Mouse (Mus musculus) cerebellum, adult 2 months (tissue): ENCODE measurements at regions not wholly inside any gene's neighbourhood (a gene's known extent, or its start where the extent isn't known, plus 50 kb on each side); places are given as distances from the start of the nearest gene placed in this dataset.

Source experiments
- DNase-seq, 2 experiments: peaks; one replicate each; pipeline ENCODE4 v3.0.0; 2021
- H3K27ac ChIP-seq: fragments of 200-500 bp; 2 replicates; pipeline ENCODE4 v1.5.1; 2012; ENCODE audit warnings: low read length, control low read depth, inconsistent platforms; ENCODE audit not compliant: insufficient read depth
- H3K27me3 ChIP-seq: fragments of 200-500 bp; 2 replicates; pipeline ENCODE4 v1.6.1; 2012; ENCODE audit warnings: inconsistent platforms, mild to moderate bottlenecking, low read length, moderate library complexity; ENCODE audit not compliant: control insufficient read depth, insufficient read depth
- H3K4me1 ChIP-seq: fragments of 200-500 bp; 2 replicates; pipeline ENCODE4 v1.6.1; 2011; ENCODE audit warnings: low read length; ENCODE audit not compliant: control insufficient read depth, insufficient read depth
- H3K4me3 ChIP-seq: fragments of 200-500 bp; replicated peaks from 2 replicates; pipeline ENCODE3; 2011; ENCODE audit warnings: mild to moderate bottlenecking, low read depth, low read length, control low read depth; ENCODE audit not compliant: insufficient read depth
- CTCF ChIP-seq: fragments of 200-500 bp; IDR thresholded peaks from 2 replicates; pipeline ENCODE4 v1.5.1; 2011; ENCODE audit warnings: low read depth, mild to moderate bottlenecking, control low read depth, low read length, moderate library complexity, borderline replicate concordance; ENCODE audit not compliant: insufficient read depth
- POLR2A ChIP-seq: fragments of 200-500 bp; IDR thresholded peaks from 2 replicates; pipeline ENCODE4 v1.6.1; 2011; ENCODE audit warnings: low read length, control low read depth, borderline replicate concordance; ENCODE audit not compliant: insufficient read depth
- WGBS: fragments of 180-500 bp; shearing (Covaris S2); methylation state at CpG from one replicate; pipeline ENCODE4 v1.1.7; 2018; 5-methylcytosine and 5-hydroxymethylcytosine counted together

DNA sequence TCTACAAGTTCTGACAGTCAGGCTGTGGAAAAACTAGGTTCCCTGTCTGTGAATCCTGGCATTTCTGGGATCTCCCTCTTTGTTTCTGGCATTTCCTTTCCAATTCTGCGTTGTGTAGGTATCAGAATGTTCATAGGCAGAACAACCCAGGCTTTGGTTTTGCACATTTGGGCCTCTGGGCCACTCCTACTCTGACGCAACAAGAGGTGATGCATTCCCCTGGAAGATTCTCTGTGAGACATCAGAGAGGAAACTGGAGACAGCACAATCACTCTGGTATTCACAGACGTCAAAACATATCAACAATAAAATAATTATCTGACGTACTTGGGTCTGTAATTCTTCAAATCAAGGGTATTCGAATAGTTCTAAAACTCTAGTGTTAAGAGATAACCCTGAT is 2202.4 kb upstream of the Gm7489 start:
- Histone ChIP-seq H3K27me3 (no peaks in the 10 kb centered on the region), H3K4me1 (no peaks in the 10 kb centered on the region), H3K27ac (no peak overlapping the region), H3K4me3 (no peak overlapping the region)
- no peak for DNase-seq
- no peak for TF ChIP-seq POLR2A
- no peak for TF ChIP-seq CTCF
- 80% methylated on average over 5 of the region's 5 CpGs for WGBS

GRCm38 (mm10) chr15:51687007-51687540 is 2197.6 kb upstream of the Gm7489 start:
- Histone ChIP-seq H3K27ac (no peak overlapping the region), H3K27me3 (no peaks in the 10 kb centered on the region), H3K4me1 (no peaks in the 10 kb centered on the region), H3K4me3 (no peak overlapping the region)
- 53% methylated on average over 13 of the region's 13 CpGs for WGBS
- TF ChIP-seq CTCF (no peak), POLR2A (no peak)
- no peak for DNase-seq

GRCm38 (mm10) chr15:51689498-51689897 is 2195.2 kb upstream of the Gm7489 start:
- Histone ChIP-seq H3K4me3 (no peak overlapping the region), H3K4me1 (no peaks in the 10 kb centered on the region), H3K27ac (no peak overlapping the region), H3K27me3 (no peaks in the 10 kb centered on the region)
- WGBS = 50% methylated on average over 1 of the region's 1 CpGs
- TF ChIP-seq CTCF (no peak), POLR2A (no peak)
- DNase-seq = no peak

GRCm38 (mm10) chr15:51692671-51693070 is 2192.0 kb upstream of the Gm7489 start:
- no peak for TF ChIP-seq CTCF
- no peak for TF ChIP-seq POLR2A
- Histone ChIP-seq H3K27ac (no peak overlapping the region), H3K4me3 (no peak overlapping the region), H3K27me3 (no peaks in the 10 kb centered on the region), H3K4me1 (no peaks in the 10 kb centered on the region)
- DNase-seq = no peak
- WGBS = 90% methylated on average over 4 of the region's 4 CpGs

DNA sequence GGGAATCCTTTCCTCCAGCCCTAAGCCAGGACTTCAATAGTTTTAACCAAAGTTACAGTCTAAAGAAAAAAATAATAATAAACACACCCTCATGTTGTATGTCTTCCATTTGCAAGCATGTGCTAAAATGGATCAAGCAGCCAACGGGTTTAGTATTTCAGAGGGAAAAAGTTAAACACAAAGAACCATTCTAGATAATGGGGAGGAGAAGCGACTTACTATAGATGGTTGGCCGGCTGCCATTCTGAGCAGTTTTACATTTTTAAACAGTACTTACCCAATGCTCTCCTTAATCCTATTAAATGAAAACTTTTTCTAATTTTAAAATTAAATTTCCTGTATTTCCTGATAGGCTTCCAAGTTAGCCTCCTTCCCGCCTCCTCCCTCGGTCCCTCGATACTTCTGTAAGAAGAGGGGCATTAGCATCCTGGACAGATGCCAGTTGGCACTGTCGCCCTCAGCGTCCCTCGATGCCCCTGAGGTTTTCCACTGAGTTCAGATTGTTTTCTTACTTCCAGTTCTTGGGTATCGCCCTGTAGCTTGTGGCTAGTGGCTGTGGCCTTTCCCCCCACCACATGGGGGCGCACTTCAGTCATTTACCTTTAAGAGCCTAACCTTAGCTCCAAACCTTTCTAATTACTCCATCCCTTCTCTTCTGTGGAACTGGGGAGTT is 2188.2 kb upstream of the Gm7489 start:
- 9% methylated on average over 11 of the region's 11 CpGs for WGBS
- H3K4me1 ChIP-seq = no peaks in the 10 kb centered on the region
- H3K4me3 ChIP-seq = no peak overlapping the region
- no peak for TF ChIP-seq POLR2A
- peak; percentile 47; the same call in 1 of the 2 replicates for TF ChIP-seq CTCF
- no peaks in the 10 kb centered on the region for H3K27me3 ChIP-seq
- no peak overlapping the region for H3K27ac ChIP-seq
- DNase-seq = peak; percentile 21 to 29

DNA sequence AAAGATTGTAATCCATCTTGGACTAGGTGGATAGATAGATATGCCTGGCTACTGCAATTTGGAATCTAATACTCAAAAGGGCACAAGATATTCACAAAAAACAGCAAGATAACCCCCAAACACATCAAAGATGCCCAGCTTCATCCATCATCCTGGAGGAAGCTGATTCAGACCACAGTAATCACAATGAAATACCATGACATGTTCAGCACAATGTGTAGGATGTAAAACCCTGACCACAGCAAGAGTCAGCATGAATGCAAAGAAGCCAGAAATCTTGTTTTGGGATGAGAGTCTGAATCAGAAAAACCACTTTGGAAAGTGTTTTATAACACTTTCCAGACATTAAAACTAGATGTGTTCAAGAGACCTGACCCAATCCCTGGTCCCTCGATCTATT is 2180.5 kb upstream of the Gm7489 start:
- H3K27me3 ChIP-seq = no peaks in the 10 kb centered on the region
- no peak overlapping the region for H3K27ac ChIP-seq
- no peaks in the 10 kb centered on the region for H3K4me1 ChIP-seq
- no peak for DNase-seq
- WGBS = 100% methylated on average over 1 of the region's 1 CpGs
- no peak overlapping the region for H3K4me3 ChIP-seq
- TF ChIP-seq POLR2A (no peak), CTCF (no peak)

GRCm38 (mm10) chr15:51709871-51710655 is 2174.6 kb upstream of the Gm7489 start:
- DNase-seq = peak; percentile 51 to 59
- H3K27ac ChIP-seq = peak overlapping the region; percentile 11; the same call in 1 of the 2 replicates
- WGBS = 15% methylated on average over 13 of the region's 13 CpGs

DNA sequence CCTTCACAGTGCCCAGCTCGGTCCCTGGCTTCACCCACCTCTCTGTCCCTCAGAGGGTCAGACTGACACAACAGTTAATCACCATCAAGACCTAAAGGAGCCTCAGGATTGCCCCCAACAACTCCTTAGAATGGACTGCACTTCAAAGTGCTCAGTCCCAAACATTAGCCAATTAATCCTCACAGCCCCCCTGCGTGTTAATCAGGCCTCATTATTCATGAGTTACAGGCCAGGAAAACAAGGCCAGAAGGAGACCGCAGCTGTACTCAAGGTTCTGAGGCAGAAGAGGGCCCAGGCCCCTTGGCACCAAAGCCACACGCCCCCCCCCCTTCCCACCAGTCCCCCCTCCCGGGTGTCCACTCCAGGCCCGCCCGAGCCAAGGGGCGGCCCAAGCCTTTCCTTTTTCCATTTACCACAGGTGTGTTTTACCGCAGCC is 2163.8 kb upstream of the Gm7489 start:
- Histone ChIP-seq H3K4me3 (no peak overlapping the region), H3K27ac (no peak overlapping the region), H3K27me3 (no peaks in the 10 kb centered on the region), H3K4me1 (no peaks in the 10 kb centered on the region)
- no peak for DNase-seq
- WGBS = 18% methylated on average over 9 of the region's 9 CpGs
- no peak for TF ChIP-seq POLR2A
- TF ChIP-seq CTCF = no peak

More at GRCm38 (mm10) chr15:51709871-51710655, 2174.6 kb upstream of the Gm7489 start:
- no peaks in the 10 kb centered on the region for H3K27me3 ChIP-seq
- no peak overlapping the region for H3K4me3 ChIP-seq
- peaks cover 6% of the 10 kb centered on the region for H3K4me1 ChIP-seq
- no peak for TF ChIP-seq CTCF
- TF ChIP-seq POLR2A = no peak

GRCm38 (mm10) chr15:51721363-51721762 is 2163.3 kb upstream of the Gm7489 start:
- Histone ChIP-seq H3K27me3 (no peaks in the 10 kb centered on the region), H3K4me3 (no peak overlapping the region), H3K4me1 (no peaks in the 10 kb centered on the region), H3K27ac (no peak overlapping the region)
- WGBS = 60% methylated on average over 5 of the region's 5 CpGs
- TF ChIP-seq CTCF = no peak
- no peak for DNase-seq
